Mouse (Mus musculus) limb, embryonic 14.5 days (tissue): ENCODE results near the gene Fam171a1. TPM values are rescaled to one million over a fixed set of nuclear protein-coding genes. Genes with fewer than 3 reads are reported as not detected.

Experiments
- ATAC-seq: fragments of 200-750 bp; cut with Nextera tagmentation; 2 replicates; pipeline ENCODE4 v1.8.0; 2017; ENCODE audit warnings: low read depth, moderate number of reproducible peaks, moderate TSS enrichment; ENCODE audit not compliant: low FRiP score
- DNase-seq: peaks from one replicate; pipeline ENCODE4 v3.0.0-alpha.2; 2015; ENCODE audit warnings: low spot score
- H3K27ac ChIP-seq: fragments of 300-500 bp; sonication (generic); replicated peaks from 2 replicates; pipeline ENCODE4 v1.5.1; 2014; ENCODE audit warnings: low read depth, mild to moderate bottlenecking, low read length, moderate library complexity, mixed read lengths
- H3K27me3 ChIP-seq: fragments of 300-500 bp; sonication (generic); 2 replicates; pipeline ENCODE4 v1.6.1; 2014; ENCODE audit warnings: low read length, mixed read lengths; ENCODE audit not compliant: control insufficient read depth, insufficient read depth
- H3K36me3 ChIP-seq: fragments of 300-500 bp; sonication (generic); 2 replicates; pipeline ENCODE4 v1.6.1; 2014; ENCODE audit warnings: mild to moderate bottlenecking, low read length, moderate library complexity, mixed read lengths; ENCODE audit not compliant: control insufficient read depth, insufficient read depth
- H3K4me1 ChIP-seq: fragments of 300-500 bp; sonication (generic); 2 replicates; pipeline ENCODE4 v1.6.1; 2014; ENCODE audit warnings: antibody characterized with exemption, low read length, mixed read lengths; ENCODE audit not compliant: control insufficient read depth, insufficient read depth
- H3K4me2 ChIP-seq: fragments of 300-500 bp; sonication (generic); replicated peaks from 2 replicates; pipeline ENCODE4 v1.6.1; 2014; ENCODE audit warnings: low read depth, mild to moderate bottlenecking, low read length, moderate library complexity; ENCODE audit not compliant: severe bottlenecking
- H3K4me3 ChIP-seq: fragments of 300-500 bp; sonication (generic); replicated peaks from 2 replicates; pipeline ENCODE4 v1.5.1; 2014; ENCODE audit warnings: low read length
- H3K9ac ChIP-seq: fragments of 300-500 bp; sonication (generic); 2 replicates; pipeline ENCODE4 v1.6.1; 2014; ENCODE audit warnings: mild to moderate bottlenecking, low read depth, low read length, moderate library complexity; ENCODE audit not compliant: severe bottlenecking
- H3K9me3 ChIP-seq: fragments of 300-500 bp; sonication (generic); 2 replicates; pipeline ENCODE4 v1.6.1; 2016; ENCODE audit warnings: low read length; ENCODE audit not compliant: control insufficient read depth
- POLR2A ChIP-seq: fragments of 200-500 bp; IDR thresholded peaks from 2 replicates; pipeline ENCODE4 v1.8.0; 2012; ENCODE audit warnings: inconsistent platforms, mild to moderate bottlenecking, moderate library complexity, borderline replicate concordance; ENCODE audit not compliant: insufficient read depth, insufficient read length; ENCODE audit errors: extremely low read depth
- WGBS: fragments of 180-500 bp; shearing (Covaris S2); extraction: QIAGEN DNeasy Blood & Tissue Kit; methylation state at CpG from one replicate; pipeline ENCODE4 v1.1.7; 2014; 5-methylcytosine and 5-hydroxymethylcytosine counted together
- polyA plus RNA-seq, 2 experiments: library from polyadenylated mRNA; depleted of rRNA in 1 of 2; stranded (reverse) in 1 of 2; unstranded in 1 of 2; fragments of >200 nt; fragmentation: Nextera tagmentation in 1 of 2; extraction: Ambion mirVana in 1 of 2; gene quantifications; 2 replicates each; pipeline versions ENCODE4 v1.2.1 to v1.2.3; 2012 to 2014

The Fam171a1 gene
- polyA plus RNA-seq, 2 experiments = 31.7 to 32.7 TPM

GRCm38 (mm10) chr2:3163501-3164076 is 49.6 kb downstream of the Fam171a1 start:
- ATAC-seq (no peak), DNase-seq (no peak)
- Histone ChIP-seq H3K4me3 (no peak overlapping the region), H3K4me1 (peaks cover 17% of the 10 kb centered on the region), H3K27me3 (no peaks in the 10 kb centered on the region), H3K4me2 (no peak overlapping the region), H3K27ac (no peak overlapping the region), H3K36me3 (no peaks in the 10 kb centered on the region; the same call in 1 of the 2 replicates), H3K9me3 (no peaks in the 10 kb centered on the region), H3K9ac (no peak overlapping the region)
- 90% methylated on average over 9 of the region's 9 CpGs for WGBS
- no peak for TF ChIP-seq POLR2A

- DNase-seq (no peak), ATAC-seq (no peak; the same call in 1 of the 2 replicates)
- Histone ChIP-seq H3K36me3 (no peaks in the 10 kb centered on the region; the same call in 1 of the 2 replicates), H3K4me1 (peaks cover 7% of the 10 kb centered on the region), H3K27ac (no peak overlapping the region), H3K4me2 (no peak overlapping the region), H3K9me3 (no peaks in the 10 kb centered on the region), H3K9ac (no peak overlapping the region), H3K4me3 (no peak overlapping the region), H3K27me3 (no peaks in the 10 kb centered on the region)
- WGBS = 27% methylated on average over 8 of the region's 8 CpGs
- TF ChIP-seq POLR2A = no peak
Measured at GRCm38 (mm10) chr2:3165037-3165600, 51.1 kb downstream of the Fam171a1 start.

- Histone ChIP-seq H3K9ac (no peak overlapping the region), H3K4me2 (no peak overlapping the region), H3K27me3 (no peaks in the 10 kb centered on the region), H3K4me1 (peaks cover 7% of the 10 kb centered on the region), H3K36me3 (no peaks in the 10 kb centered on the region; the same call in 1 of the 2 replicates), H3K4me3 (no peak overlapping the region), H3K27ac (no peak overlapping the region), H3K9me3 (no peaks in the 10 kb centered on the region)
- TF ChIP-seq POLR2A = no peak
- ATAC-seq (no peak), DNase-seq (no peak)
- WGBS = 86% methylated on average over 7 of the region's 7 CpGs
Measured at GRCm38 (mm10) chr2:3165890-3166605, 52.0 kb downstream of the Fam171a1 start.

GRCm38 (mm10) chr2:3168719-3169402 is 54.8 kb downstream of the Fam171a1 start:
- DNase-seq = no peak
- Histone ChIP-seq H3K9ac (no peak overlapping the region), H3K4me2 (no peak overlapping the region), H3K4me1 (peaks cover 7% of the 10 kb centered on the region; the same call in 1 of the 2 replicates), H3K27me3 (no peaks in the 10 kb centered on the region), H3K36me3 (no peaks in the 10 kb centered on the region), H3K9me3 (no peaks in the 10 kb centered on the region), H3K27ac (no peak overlapping the region), H3K4me3 (no peak overlapping the region)
- WGBS = 78% methylated on average over 14 of the region's 14 CpGs
- no peak for TF ChIP-seq POLR2A
- no peak for ATAC-seq

- DNase-seq (no peak), ATAC-seq (no peak)
- Histone ChIP-seq H3K4me1 (peaks cover 7% of the 10 kb centered on the region; the same call in 1 of the 2 replicates), H3K4me2 (no peak overlapping the region), H3K27ac (no peak overlapping the region), H3K9me3 (no peaks in the 10 kb centered on the region), H3K36me3 (no peaks in the 10 kb centered on the region), H3K4me3 (no peak overlapping the region), H3K27me3 (no peaks in the 10 kb centered on the region), H3K9ac (no peak overlapping the region)
- TF ChIP-seq POLR2A = no peak
- WGBS = 87% methylated on average over 3 of the region's 3 CpGs
Measured at GRCm38 (mm10) chr2:3169403-3169747, 55.4 kb downstream of the Fam171a1 start.
